8 mouse cellular contexts compared by ENCODE assay signal in genomic region chr15:86194676-86195453, GRCm38 (mm10). TPM values are rescaled to one million over a fixed set of nuclear protein-coding genes. Genes with fewer than 3 reads are reported as not detected.
DNase-seq lines count a peak whose midpoint lies in the region; ATAC-seq and TF ChIP-seq lines count a peak whose summit lies in the region.
"Not testable (repeated sequence)": the region's sequence is repeated elsewhere in the genome, so short reads cannot be mapped to it uniquely, and the experiment has no call there.

No protein-coding gene starts in this region.

- H3K4me2 ChIP-seq in forebrain, embryonic 15.5 days (replicated peaks); heart, postnatal 0 days (ENCODE audit: low read depth, low read length); intestine, postnatal 0 days (replicated peaks; ENCODE audit: low read depth); liver, embryonic 14.5 days (ENCODE audit: low read depth); midbrain, embryonic 14.5 days (ENCODE audit: low read length); stomach, embryonic 16.5 days (ENCODE audit: low read depth, low read length): not testable (repeated sequence)

- H3K9ac ChIP-seq in forebrain, embryonic 15.5 days (replicated peaks); heart, postnatal 0 days (replicated peaks; ENCODE audit: low read depth, low read length); intestine, postnatal 0 days (ENCODE audit: low read depth, low read length); liver, embryonic 14.5 days (replicated peaks); midbrain, embryonic 14.5 days (replicated peaks; ENCODE audit: low read length); stomach, embryonic 16.5 days (ENCODE audit: low read length): not testable (repeated sequence)

- DNase-seq in cerebellum, postnatal 10 days, result peak; percentile 52 to 60
- DNase-seq in heart, postnatal 0 days (ENCODE audit: low spot score); liver, embryonic 14.5 days (ENCODE audit: low read depth in 3 of 3, low spot score in 3 of 3); midbrain, embryonic 14.5 days: not testable (repeated sequence)

- H3K9me3 ChIP-seq in forebrain, embryonic 15.5 days; heart, postnatal 0 days (replicated peaks; ENCODE audit: control insufficient read depth, low read length); intestine, postnatal 0 days (ENCODE audit: control insufficient read depth); liver, embryonic 14.5 days (ENCODE audit: control insufficient read depth, low read length); midbrain, embryonic 14.5 days (ENCODE audit: control insufficient read depth, low read length); stomach, embryonic 16.5 days (replicated peaks; ENCODE audit: control insufficient read depth, low read length): not testable (repeated sequence)

- not testable (repeated sequence) for H3K27ac ChIP-seq in forebrain, embryonic 15.5 days (replicated peaks); heart, postnatal 0 days (ENCODE audit: low read depth); intestine, postnatal 0 days (ENCODE audit: low read depth, low read length); liver, embryonic 14.5 days; midbrain, embryonic 14.5 days (replicated peaks; ENCODE audit: low read depth, low read length); stomach, embryonic 16.5 days (ENCODE audit: low read length)

- not testable (repeated sequence) for TF ChIP-seq EP300 in heart, postnatal 0 days (IDR thresholded peaks at IDR 0.05; ENCODE audit: low read depth); liver, embryonic 14.5 days (IDR thresholded peaks at IDR 0.05; ENCODE audit: low read depth)

- WGBS in forebrain, embryonic 15.5 days, result 81% methylated on average over 55 of the region's 55 CpGs
- WGBS in heart, postnatal 0 days, result 67% methylated on average over 52 of the region's 55 CpGs
- 77% methylated on average over 55 of the region's 55 CpGs for WGBS in intestine, postnatal 0 days
- 72% methylated on average over 55 of the region's 55 CpGs for WGBS in liver, embryonic 14.5 days (ENCODE audit: insufficient replicate concordance)
- 83% methylated on average over 55 of the region's 55 CpGs for WGBS in midbrain, embryonic 14.5 days
- 68% methylated on average over 55 of the region's 55 CpGs for WGBS in stomach, embryonic 16.5 days

- not testable (repeated sequence) for H3K4me1 ChIP-seq in forebrain, embryonic 15.5 days; heart, postnatal 0 days (ENCODE audit: control insufficient read depth, insufficient read depth); intestine, postnatal 0 days (replicated peaks; ENCODE audit: control insufficient read depth, insufficient read depth, low read length); liver, embryonic 14.5 days (replicated peaks; ENCODE audit: control insufficient read depth in 2 of 2, insufficient read depth in 2 of 2, low read length in 1 of 2); midbrain, embryonic 14.5 days (ENCODE audit: control insufficient read depth, insufficient read depth, low read length); stomach, embryonic 16.5 days (ENCODE audit: control insufficient read depth, insufficient read depth, low read length)

- H3K27me3 ChIP-seq in forebrain, embryonic 15.5 days; heart, postnatal 0 days (ENCODE audit: control insufficient read depth, insufficient read depth, low read length); intestine, postnatal 0 days (replicated peaks; ENCODE audit: control insufficient read depth, insufficient read depth, low read length); liver, embryonic 14.5 days (ENCODE audit: control insufficient read depth, insufficient read depth, low read length); midbrain, embryonic 14.5 days (ENCODE audit: control insufficient read depth, insufficient read depth, low read length); stomach, embryonic 16.5 days (ENCODE audit: control insufficient read depth, insufficient read depth, low read length): not testable (repeated sequence)

- not testable (repeated sequence) for H3K36me3 ChIP-seq in forebrain, embryonic 15.5 days; heart, postnatal 0 days (replicated peaks; ENCODE audit: control insufficient read depth, insufficient read depth, low read length); intestine, postnatal 0 days (ENCODE audit: control insufficient read depth, insufficient read depth); liver, embryonic 14.5 days (replicated peaks; ENCODE audit: control insufficient read depth, insufficient read depth, low read depth); midbrain, embryonic 14.5 days (ENCODE audit: control insufficient read depth, insufficient read depth, low read length); stomach, embryonic 16.5 days (ENCODE audit: control insufficient read depth, insufficient read depth, low read length)

- not testable (repeated sequence) for TF ChIP-seq CTCF in heart, postnatal 0 days (IDR thresholded peaks at IDR 0.05; ENCODE audit: low read depth); intestine, postnatal 0 days (IDR thresholded peaks at IDR 0.05; ENCODE audit: low read depth); liver, embryonic 14.5 days (IDR thresholded peaks at IDR 0.05; ENCODE audit: low read depth)

- H3K4me3 ChIP-seq in forebrain, embryonic 15.5 days; heart, postnatal 0 days (ENCODE audit: low read depth, low read length); intestine, postnatal 0 days (ENCODE audit: low read depth, low read length); liver, embryonic 14.5 days (ENCODE audit: insufficient read depth in 1 of 2, low read depth in 2 of 2, low read length in 2 of 2); midbrain, embryonic 14.5 days (replicated peaks; ENCODE audit: low read depth, low read length); stomach, embryonic 16.5 days (replicated peaks; ENCODE audit: low read length): not testable (repeated sequence)

- ATAC-seq in CD4-positive, CD25-positive, alpha-beta regulatory T cell, adult 4 months, result peak; percentile 80
- peak; percentile 92 for ATAC-seq in forebrain, embryonic 15.5 days (replicated peaks)
- peak; percentile 96 for ATAC-seq in heart, postnatal 0 days (ENCODE audit: insufficient read depth, low read depth)
- ATAC-seq in intestine, postnatal 0 days, result peak; percentile 100
- ATAC-seq in liver, embryonic 14.5 days (ENCODE audit: insufficient read depth), result peak; percentile 100
- peak; percentile 92 for ATAC-seq in midbrain, embryonic 14.5 days (ENCODE audit: low FRiP score, low TSS enrichment)
- ATAC-seq in stomach, embryonic 16.5 days (ENCODE audit: insufficient read depth, low FRiP score), result peak; percentile 95

RNA-seq across cellular contexts. Expression of gene Cerk, which starts 8.9 kb away (rescaled TPM):
- polyA plus RNA-seq in CD4-positive, CD25-positive, alpha-beta regulatory T cell, adult 4 months (2017; shearing (Covaris generic)), result 1 to 10 TPM; 5.1 to 6.1 TPM
- polyA plus RNA-seq in forebrain, embryonic 15.5 days (2015; fragmentation: Nextera tagmentation; extraction: Ambion mirVana), result 21.7 and 23.5 TPM in 2 replicates
- 25.3 and 28.2 TPM in 2 replicates for total RNA-seq in heart, postnatal 0 days (2014; rRNA removed; ENCODE audit: low replicate concordance)
- 12.1 and 14.5 TPM in 2 replicates for polyA plus RNA-seq in heart, postnatal 0 days (2015; fragmentation: Nextera tagmentation; extraction: Ambion mirVana)
- 4.1 and 4.2 TPM in 2 replicates for polyA plus RNA-seq in intestine, postnatal 0 days (2015; fragmentation: Nextera tagmentation; extraction: Ambion mirVana)
- 2.4 and 2.9 TPM in 2 replicates for polyA plus RNA-seq in liver, embryonic 14.5 days (2012; rRNA removed)
- polyA plus RNA-seq in liver, embryonic 14.5 days (2014; fragmentation: Nextera tagmentation; extraction: Ambion mirVana), result 2.7 and 3.3 TPM in 2 replicates
- 20.3 and 23.5 TPM in 2 replicates for polyA plus RNA-seq in midbrain, embryonic 14.5 days (2014; fragmentation: Nextera tagmentation; extraction: Ambion mirVana)
- polyA plus RNA-seq in stomach, embryonic 16.5 days (2015; fragmentation: Nextera tagmentation; extraction: Ambion mirVana), result 11.4 TPM in 2 replicates

RNA-seq across cellular contexts. Expression of gene Tbc1d22a, which starts 19.4 kb away (rescaled TPM):
- polyA plus RNA-seq in CD4-positive, CD25-positive, alpha-beta regulatory T cell, adult 4 months (2017; shearing (Covaris generic)), result 10 to 100 TPM in 1 of 2 experiments, 1 to 10 TPM in 1; 8.4 to 16.2 TPM
- 12.9 and 13.1 TPM in 2 replicates for polyA plus RNA-seq in forebrain, embryonic 15.5 days (2015; fragmentation: Nextera tagmentation; extraction: Ambion mirVana)
- 26.6 and 31.4 TPM in 2 replicates for total RNA-seq in heart, postnatal 0 days (2014; rRNA removed; ENCODE audit: low replicate concordance)
- polyA plus RNA-seq in heart, postnatal 0 days (2015; fragmentation: Nextera tagmentation; extraction: Ambion mirVana), result 9.7 and 10.0 TPM in 2 replicates
- polyA plus RNA-seq in intestine, postnatal 0 days (2015; fragmentation: Nextera tagmentation; extraction: Ambion mirVana), result 15.3 and 16.7 TPM in 2 replicates
- 5.8 and 6.4 TPM in 2 replicates for polyA plus RNA-seq in liver, embryonic 14.5 days (2012; rRNA removed)
- 4.1 and 4.9 TPM in 2 replicates for polyA plus RNA-seq in liver, embryonic 14.5 days (2014; fragmentation: Nextera tagmentation; extraction: Ambion mirVana)
- 9.3 and 11.9 TPM in 2 replicates for polyA plus RNA-seq in midbrain, embryonic 14.5 days (2014; fragmentation: Nextera tagmentation; extraction: Ambion mirVana)
- polyA plus RNA-seq in stomach, embryonic 16.5 days (2015; fragmentation: Nextera tagmentation; extraction: Ambion mirVana), result 11.4 and 12.0 TPM in 2 replicates
